In the genomic region with DNA sequence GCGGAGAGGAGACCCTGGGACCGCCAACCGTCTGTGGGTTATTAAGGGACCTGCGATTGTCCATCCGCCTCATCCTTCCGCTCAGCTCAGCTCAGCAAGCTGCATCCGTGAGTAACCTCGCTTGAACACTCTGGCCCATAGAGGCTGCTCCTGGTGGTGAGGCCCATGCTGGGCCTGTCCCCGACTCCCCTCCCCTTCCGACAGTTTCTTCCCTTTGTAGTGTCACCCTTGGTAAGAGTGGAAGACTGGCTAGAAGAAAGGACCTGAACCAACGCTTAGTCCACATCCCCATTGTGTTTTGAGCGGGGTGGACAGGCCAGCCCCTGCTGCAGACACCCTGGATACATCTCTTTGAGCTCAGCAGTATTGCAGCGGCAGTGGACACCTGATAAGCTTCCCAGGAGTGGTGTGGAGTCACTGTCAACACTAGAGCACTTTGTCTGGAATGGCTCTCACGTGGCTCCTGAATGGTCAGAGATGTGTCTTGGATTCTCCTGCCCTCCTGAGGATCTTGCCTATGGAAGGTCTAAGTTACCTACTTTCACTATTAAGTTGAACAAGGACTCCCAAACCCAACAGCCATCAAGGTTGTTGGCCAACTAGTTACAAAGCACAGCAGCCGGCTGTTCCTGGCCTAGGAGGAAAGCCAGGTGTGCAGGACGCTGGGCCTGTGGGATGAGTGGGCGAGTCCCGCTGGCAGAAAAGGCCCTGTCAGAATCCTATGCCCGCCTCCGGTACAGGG, we compare ENCODE assay signal across 7 mouse cellular contexts. TPM values are rescaled to one million over a fixed set of nuclear protein-coding genes. Genes with fewer than 3 reads are reported as not detected.
DNase-seq lines count a peak whose midpoint lies in the region; ATAC-seq lines count a peak whose summit lies in the region.

No protein-coding gene starts in this region.

- peak overlapping the region; percentile 41; the same call in 1 of the 2 replicates for H3K27ac ChIP-seq in embryonic facial prominence, embryonic 12.5 days
- peak overlapping the region; percentile 80 for H3K27ac ChIP-seq in hindbrain, embryonic 15.5 days (replicated peaks)
- H3K27ac ChIP-seq in midbrain, embryonic 16.5 days (ENCODE audit: low read length), result peak overlapping the region; percentile 83

- peak; percentile 10; the same call in 1 of the 2 replicates for ATAC-seq in embryonic facial prominence, embryonic 12.5 days (ENCODE audit: insufficient number of reproducible peaks, insufficient read depth, low FRiP score, low TSS enrichment)
- peak; percentile 58 for ATAC-seq in hindbrain, embryonic 15.5 days (ENCODE audit: low FRiP score, low read depth)
- ATAC-seq in midbrain, embryonic 16.5 days, result peak; percentile 67
- no peak for ATAC-seq in activated CD4-positive, CD25-positive, alpha-beta regulatory T cell, adult 4 months

- H3K36me3 ChIP-seq in embryonic facial prominence, embryonic 12.5 days, result peaks cover 27% of the 10 kb centered on the region
- peaks cover 16% of the 10 kb centered on the region for H3K36me3 ChIP-seq in hindbrain, embryonic 15.5 days
- H3K36me3 ChIP-seq in midbrain, embryonic 16.5 days (ENCODE audit: control insufficient read depth, insufficient read depth, low read length), result peaks cover 6% of the 10 kb centered on the region

- peak; percentile 46 for DNase-seq in layer of hippocampus, adult 9-11 months
- no peak for DNase-seq in layer of hippocampus, postnatal 36 days
- no peak for DNase-seq in gastrocnemius, postnatal 25 days

- peak overlapping the region; percentile 81 for H3K4me2 ChIP-seq in embryonic facial prominence, embryonic 12.5 days (replicated peaks)
- peak overlapping the region; percentile 79 for H3K4me2 ChIP-seq in hindbrain, embryonic 15.5 days
- peak overlapping the region; percentile 86 for H3K4me2 ChIP-seq in midbrain, embryonic 16.5 days (ENCODE audit: low read length)

- peak overlapping the region; percentile 75 for H3K9ac ChIP-seq in embryonic facial prominence, embryonic 12.5 days
- peak overlapping the region; percentile 61 for H3K9ac ChIP-seq in hindbrain, embryonic 15.5 days
- peak overlapping the region; percentile 86 for H3K9ac ChIP-seq in midbrain, embryonic 16.5 days (ENCODE audit: low read depth, low read length)

- no peaks in the 10 kb centered on the region for H3K9me3 ChIP-seq in embryonic facial prominence, embryonic 12.5 days
- H3K9me3 ChIP-seq in hindbrain, embryonic 15.5 days, result no peaks in the 10 kb centered on the region
- no peaks in the 10 kb centered on the region for H3K9me3 ChIP-seq in midbrain, embryonic 16.5 days (replicated peaks; ENCODE audit: control insufficient read depth, low read length, poor library complexity, severe bottlenecking)

- WGBS in embryonic facial prominence, embryonic 12.5 days, result 32% methylated on average over 20 of the region's 20 CpGs
- WGBS in hindbrain, embryonic 15.5 days, result 33% methylated on average over 20 of the region's 20 CpGs
- whole genome bisulfite sequencing in midbrain, embryonic 16.5 days, result 31% methylated on average over 20 of the region's 20 CpGs

- peak overlapping the region; percentile 74 for H3K4me3 ChIP-seq in embryonic facial prominence, embryonic 12.5 days
- peak overlapping the region; percentile 68 for H3K4me3 ChIP-seq in hindbrain, embryonic 15.5 days
- H3K4me3 ChIP-seq in midbrain, embryonic 16.5 days (ENCODE audit: low read depth, low read length), result peak overlapping the region; percentile 74

- H3K4me1 ChIP-seq in embryonic facial prominence, embryonic 12.5 days, result peaks cover 9% of the 10 kb centered on the region
- peaks cover 20% of the 10 kb centered on the region for H3K4me1 ChIP-seq in hindbrain, embryonic 15.5 days (replicated peaks)
- peaks cover 12% of the 10 kb centered on the region for H3K4me1 ChIP-seq in midbrain, embryonic 16.5 days (ENCODE audit: control insufficient read depth, insufficient read depth, low read length)

- no peaks in the 10 kb centered on the region for H3K27me3 ChIP-seq in embryonic facial prominence, embryonic 12.5 days
- H3K27me3 ChIP-seq in hindbrain, embryonic 15.5 days, result no peaks in the 10 kb centered on the region
- H3K27me3 ChIP-seq in midbrain, embryonic 16.5 days (ENCODE audit: control insufficient read depth, insufficient read depth, low read depth, low read length), result no peaks in the 10 kb centered on the region

RNA-seq across cellular contexts. Expression of a gene that starts 0.8 kb away (rescaled TPM):
- total RNA-seq in layer of hippocampus, postnatal 36 days (2021), result 10 to 100 TPM; 22.6 to 24.0 TPM
- 14.6 and 15.8 TPM in 2 replicates for polyA plus RNA-seq in embryonic facial prominence, embryonic 12.5 days (2016; fragmentation: Nextera tagmentation; extraction: Ambion mirVana)
- polyA plus RNA-seq in hindbrain, embryonic 15.5 days (2015; fragmentation: Nextera tagmentation; extraction: Ambion mirVana), result 40.0 and 44.6 TPM in 2 replicates
- polyA plus RNA-seq in midbrain, embryonic 16.5 days (2015; fragmentation: Nextera tagmentation; extraction: Ambion mirVana), result 42.0 and 43.0 TPM in 2 replicates
- polyA plus RNA-seq in activated CD4-positive, CD25-positive, alpha-beta regulatory T cell, adult 4 months (2017; shearing (Covaris generic)), result under 1 TPM in 1 of 2 experiments, not detected in 1; 0.33 TPM
- total RNA-seq in gastrocnemius, postnatal 25 days (2021), result 1 to 10 TPM in 1 of 2 experiments, under 1 TPM in 1; 0.74 to 1.3 TPM

RNA-seq across cellular contexts. Expression of a gene that starts 16.0 kb away (rescaled TPM):
- 10 to 100 TPM; 11.2 to 11.5 TPM for total RNA-seq in layer of hippocampus, postnatal 36 days (2021)
- polyA plus RNA-seq in embryonic facial prominence, embryonic 12.5 days (2016; fragmentation: Nextera tagmentation; extraction: Ambion mirVana), result 9.0 and 9.8 TPM in 2 replicates
- polyA plus RNA-seq in hindbrain, embryonic 15.5 days (2015; fragmentation: Nextera tagmentation; extraction: Ambion mirVana), result 14.3 and 15.6 TPM in 2 replicates
- polyA plus RNA-seq in midbrain, embryonic 16.5 days (2015; fragmentation: Nextera tagmentation; extraction: Ambion mirVana), result 9.2 and 12.6 TPM in 2 replicates
- polyA plus RNA-seq in activated CD4-positive, CD25-positive, alpha-beta regulatory T cell, adult 4 months (2017; shearing (Covaris generic)), result 1 to 10 TPM; 5.8 to 8.3 TPM
- total RNA-seq in gastrocnemius, postnatal 25 days (2021), result 1 to 10 TPM; 2.4 to 4.4 TPM

Comparison
In these comparisons a context has a peak if more than half of its experiments do, and no peak if none do; other contexts are left out.
1. RNA of a gene that starts 0.8 kb away (polyA plus RNA-seq): 40.0 to 44.6 TPM in hindbrain, embryonic 15.5 days, 42.0 to 43.0 TPM in midbrain, embryonic 16.5 days and 14.6 to 15.8 TPM in embryonic facial prominence, embryonic 12.5 days; 0.33 TPM in activated CD4-positive, CD25-positive, alpha-beta regulatory T cell, adult 4 months; every median in the first group is over 10 times any median in the second.
2. Peak in every context shown above with its lines, with median percentiles within 50 percentile points of each other: H3K27ac ChIP-seq, H3K4me2 ChIP-seq, H3K4me3 ChIP-seq and H3K9ac ChIP-seq.